Mouse (Mus musculus) heart, adult 8-10 months (tissue): ENCODE measurements around the gene Ern1. TPM values are rescaled to one million over a fixed set of nuclear protein-coding genes. Genes with fewer than 3 reads are reported as not detected.

Source experiments
- DNase-seq: peaks from one replicate; pipeline ENCODE4 v3.0.0; 2022; ENCODE audit warnings: low spot score
- total RNA-seq, 4 experiments: library from RNA; stranded (reverse); gene quantifications; 2 replicates each; pipeline ENCODE4 v1.2.4; 2022

The Ern1 gene
- total RNA-seq, 4 experiments from 2014 or later: 10.2 to 14.0 (median 12.8) TPM

DNA sequence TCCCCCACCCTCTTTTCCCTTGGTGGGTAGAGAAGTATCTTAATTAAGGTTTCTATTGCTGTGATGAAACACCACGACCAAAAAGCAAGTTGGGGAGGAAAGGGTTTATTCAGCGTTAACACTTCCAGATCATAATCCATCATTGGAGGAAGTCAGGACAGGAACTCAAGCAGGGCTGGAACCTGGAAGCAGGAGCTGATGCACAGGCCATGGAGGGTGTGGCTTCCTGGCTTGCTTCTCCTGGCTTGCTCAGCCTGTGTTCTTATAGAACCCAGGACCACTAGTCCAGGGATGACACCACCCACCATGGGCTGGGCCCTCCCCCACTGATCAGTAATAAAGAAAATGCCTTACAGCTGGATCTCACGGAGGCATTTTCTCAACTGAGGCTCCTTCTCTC lies 96.9 kb downstream of the Ern1 start:
- DNase-seq: no peak

DNA sequence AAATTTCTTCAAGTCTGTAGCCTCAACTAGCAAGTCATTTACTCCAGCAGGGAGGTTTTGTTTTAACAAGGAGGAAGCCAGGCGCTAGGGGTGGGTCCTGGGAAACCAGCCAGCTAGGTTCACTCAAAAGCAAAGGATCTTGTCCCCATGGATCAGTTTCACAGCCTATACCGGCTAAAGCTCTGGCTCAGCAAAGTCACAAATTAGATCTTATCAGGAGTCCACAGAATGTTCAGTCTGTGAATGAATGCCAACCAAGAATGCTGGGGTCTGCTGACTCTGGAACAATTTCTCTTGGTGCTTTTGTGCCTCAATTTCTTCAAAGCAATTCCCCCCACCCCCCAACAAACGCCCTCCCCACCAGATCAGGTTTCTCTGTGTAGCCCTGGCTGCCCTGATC lies 98.0 kb downstream of the Ern1 start:
- DNase-seq: peak; percentile 28

DNA sequence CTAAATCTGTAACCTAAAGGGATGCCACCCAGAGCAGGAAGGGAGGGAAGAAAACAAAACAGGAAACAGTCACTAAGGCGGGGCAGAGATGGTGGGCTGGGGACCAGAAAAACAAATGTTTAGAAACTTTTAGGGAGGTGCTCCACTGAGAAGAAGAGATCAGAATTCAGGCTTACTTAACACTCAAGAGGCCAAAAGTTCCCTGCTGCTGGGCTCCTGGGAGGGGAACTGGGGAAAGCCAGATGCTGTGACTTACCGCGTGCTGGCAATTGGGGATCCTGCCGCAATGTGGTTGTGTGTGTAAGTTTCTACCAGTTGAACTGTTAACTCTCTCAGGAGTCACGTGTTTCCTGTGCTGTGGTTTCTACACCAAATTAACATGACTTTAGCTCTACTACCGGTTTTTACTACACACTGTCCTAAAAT lies 99.8 kb downstream of the Ern1 start, which contains the start of gene Icam2:
TSS of gene Icam2 (minus strand) at position 285 of the 426 bp plus-strand sequence.
- DNase-seq: peak; percentile 25

DNA sequence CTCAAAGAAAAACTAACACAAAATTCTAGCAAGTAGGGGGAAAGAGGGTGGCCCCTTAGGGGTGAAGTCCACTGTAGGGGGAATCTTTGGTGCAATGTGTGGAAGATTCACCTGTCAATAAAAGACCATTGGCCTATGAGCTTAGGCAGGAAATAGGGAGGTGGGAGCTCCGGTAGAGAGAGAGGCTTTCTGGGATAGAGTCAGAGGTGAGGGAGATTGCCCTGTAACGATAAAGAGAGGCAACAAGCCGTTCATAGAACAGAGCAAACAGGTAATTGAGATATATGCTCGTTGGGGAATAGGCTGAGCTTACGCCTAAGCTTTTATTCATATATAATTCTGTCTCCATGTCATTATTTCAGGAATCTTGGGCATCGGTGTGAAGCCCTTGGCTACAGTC lies 100.6 kb downstream of the Ern1 start:
- no peak for DNase-seq

DNA sequence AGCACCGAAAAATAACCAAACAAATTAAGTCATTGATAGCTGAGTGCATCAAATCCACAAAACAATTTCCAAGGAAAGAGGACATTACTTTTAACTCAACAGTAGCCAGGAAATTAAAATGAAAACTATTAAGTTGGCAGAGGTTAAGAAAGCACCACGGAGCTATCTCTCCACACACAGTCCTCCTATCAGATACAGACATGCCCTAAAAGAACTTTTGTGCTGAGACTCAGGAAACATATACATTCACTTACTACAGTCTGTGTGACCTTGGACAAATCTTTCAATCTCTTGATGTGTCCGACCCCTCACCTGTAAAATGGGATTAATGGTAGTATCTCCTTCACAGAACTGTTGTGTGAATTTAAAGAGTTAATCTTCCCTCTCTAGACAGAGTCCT lies 101.2 kb downstream of the Ern1 start:
- DNase-seq: no peak

DNA sequence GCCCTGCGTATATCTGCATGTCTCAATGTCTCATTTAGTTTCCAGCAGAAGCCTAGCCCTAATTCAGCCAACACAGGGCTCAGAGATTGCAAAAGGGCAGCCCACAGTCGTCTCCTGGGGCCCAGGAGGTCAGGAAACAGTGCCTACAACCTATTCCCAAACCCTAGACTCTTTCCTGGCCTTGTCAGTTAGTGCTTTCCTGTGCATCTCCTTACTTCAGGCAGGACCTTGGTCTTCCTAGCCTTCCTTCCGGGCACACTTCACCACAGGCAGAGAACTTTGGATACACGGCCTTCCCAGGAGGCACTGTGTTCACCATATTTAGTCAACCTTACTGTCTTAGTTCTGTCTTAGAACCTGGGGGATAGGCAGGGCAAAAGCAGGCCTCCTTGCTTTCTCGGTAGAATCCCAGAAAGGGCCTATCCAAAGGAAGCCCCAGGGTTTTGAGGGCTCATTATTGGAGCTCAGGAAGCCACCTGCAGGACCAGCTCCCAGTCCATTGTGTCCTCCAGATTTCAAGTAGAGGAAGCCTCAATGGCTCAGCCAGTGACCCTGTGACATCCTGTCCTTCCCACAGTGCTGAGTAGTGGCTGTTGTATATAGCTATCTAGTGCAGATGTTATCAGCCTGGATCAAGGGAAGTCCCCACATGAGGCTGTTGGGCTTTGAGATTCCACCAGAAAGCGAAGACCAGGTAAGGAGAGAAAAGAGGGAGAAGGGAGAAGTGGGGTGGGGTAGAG lies 104.4 kb downstream of the Ern1 start:
- peak; percentile 30 for DNase-seq

DNA sequence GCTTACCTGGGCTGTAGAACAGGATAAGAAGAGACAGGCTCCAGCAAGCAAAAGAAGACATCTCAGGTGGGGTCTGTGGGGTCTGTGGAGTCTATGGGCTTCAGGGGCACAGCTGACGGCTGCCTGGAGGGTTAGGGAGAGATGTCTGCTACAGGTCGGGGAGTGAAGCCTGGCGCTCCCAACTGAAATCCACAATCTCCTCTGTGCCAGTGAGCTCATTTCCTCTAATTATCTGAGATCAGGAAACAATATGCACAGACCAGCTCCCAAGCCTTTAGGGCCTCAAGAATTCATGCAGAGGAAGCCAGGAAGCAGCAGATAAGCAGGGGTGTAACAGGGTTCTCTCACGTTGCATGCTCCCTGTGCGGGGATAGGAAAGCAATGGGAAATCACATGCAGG lies 105.2 kb downstream of the Ern1 start:
- peak; percentile 80 for DNase-seq

DNA sequence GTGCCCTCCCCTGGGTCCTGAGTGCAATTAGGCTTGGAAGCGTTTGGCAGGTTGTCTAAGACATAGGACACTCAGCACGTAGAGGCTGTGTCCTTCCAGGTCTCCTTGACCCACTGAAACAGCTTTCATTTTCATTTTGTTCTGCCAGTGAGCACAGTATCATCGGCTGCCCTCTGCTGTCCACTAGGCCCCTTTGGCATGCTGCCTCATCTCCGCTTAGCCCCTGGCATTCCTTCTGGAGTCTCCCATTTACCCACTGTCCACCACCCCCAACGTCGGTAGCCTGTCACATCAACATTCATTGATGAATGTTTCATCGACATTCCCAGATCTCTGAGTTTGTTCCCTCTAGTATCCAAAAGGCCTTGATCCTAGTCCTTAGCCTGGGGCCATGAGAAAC lies 105.8 kb downstream of the Ern1 start:
- peak; percentile 62 for DNase-seq

DNA sequence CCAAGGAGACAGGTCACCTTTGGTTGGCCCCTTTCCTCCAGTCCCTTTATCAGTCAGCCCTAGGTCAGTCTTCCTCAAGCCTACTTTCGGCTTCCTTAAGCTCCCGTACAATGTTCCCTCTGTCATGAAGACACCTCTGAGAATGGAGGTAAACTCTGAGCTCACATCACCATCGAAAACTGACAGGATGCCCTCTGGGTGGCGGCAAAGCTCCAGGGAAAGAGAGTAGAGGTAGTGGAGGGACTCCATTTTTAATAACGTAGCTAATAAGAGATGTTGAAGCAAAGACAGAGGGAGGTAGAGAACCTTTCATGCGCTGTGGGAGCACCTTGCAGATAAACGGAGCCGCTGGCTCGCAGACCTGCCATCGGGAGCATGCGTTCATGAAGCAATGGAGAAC lies 106.6 kb downstream of the Ern1 start:
- DNase-seq: no peak

DNA sequence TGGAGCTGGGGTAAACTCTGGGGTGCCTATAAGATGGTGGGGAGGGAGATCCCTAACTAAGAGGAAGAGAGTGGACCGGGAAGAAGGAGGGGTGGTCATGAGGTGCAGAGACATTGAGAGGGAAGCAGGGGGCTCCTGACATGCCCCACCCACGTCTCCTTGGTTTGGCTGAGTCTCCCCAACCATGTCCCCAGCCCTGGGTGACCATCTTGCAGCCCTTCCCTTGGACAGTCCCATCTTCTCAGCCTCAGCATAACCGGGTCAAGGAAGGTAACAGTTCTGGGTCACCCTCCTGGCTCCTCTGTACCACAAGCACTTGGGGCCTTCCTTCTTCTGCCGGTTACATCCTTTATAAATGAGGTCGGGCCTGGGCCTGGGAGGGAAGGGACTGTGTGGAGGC lies 112.7 kb downstream of the Ern1 start:
- DNase-seq: no peak

DNA sequence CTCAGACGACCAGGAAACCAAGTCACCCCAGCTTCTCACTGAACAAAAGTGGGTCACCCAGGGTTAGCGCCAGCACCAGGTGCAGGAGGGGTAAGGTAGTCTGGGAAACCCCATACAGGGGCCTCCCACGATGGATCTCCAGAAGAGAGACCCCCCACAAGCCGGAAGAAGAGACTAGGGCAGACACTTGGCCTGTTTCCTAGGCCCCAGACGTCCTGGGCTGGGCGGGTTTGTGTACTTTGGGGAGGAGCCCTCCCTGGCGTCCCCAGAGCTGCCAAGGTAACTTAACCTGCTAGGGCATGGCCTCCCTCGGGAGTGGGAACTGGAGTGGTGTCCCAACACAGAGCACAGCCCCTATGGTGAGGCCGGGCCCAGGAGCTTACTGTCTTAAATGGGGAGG lies 113.1 kb downstream of the Ern1 start:
- DNase-seq: no peak

DNA sequence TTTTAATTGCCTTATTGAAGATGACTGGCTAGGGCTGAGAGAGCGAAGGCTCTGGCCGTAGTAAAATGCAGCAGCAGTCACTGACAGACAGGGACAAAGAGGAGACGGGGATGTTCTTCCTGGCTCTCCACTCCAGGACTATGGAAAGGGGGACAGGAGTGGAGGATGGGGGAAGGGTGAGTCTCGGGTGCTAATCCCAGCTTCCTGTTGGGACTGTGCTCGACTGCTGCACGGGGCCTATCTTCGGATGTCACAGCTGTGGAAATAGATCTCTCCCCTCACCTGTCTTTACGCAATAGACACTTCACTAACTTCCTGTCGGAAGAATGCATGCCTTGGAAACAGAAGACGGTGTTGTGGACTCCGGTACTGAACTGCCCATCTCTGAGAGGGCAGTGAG lies 113.7 kb downstream of the Ern1 start:
- DNase-seq: no peak

DNA sequence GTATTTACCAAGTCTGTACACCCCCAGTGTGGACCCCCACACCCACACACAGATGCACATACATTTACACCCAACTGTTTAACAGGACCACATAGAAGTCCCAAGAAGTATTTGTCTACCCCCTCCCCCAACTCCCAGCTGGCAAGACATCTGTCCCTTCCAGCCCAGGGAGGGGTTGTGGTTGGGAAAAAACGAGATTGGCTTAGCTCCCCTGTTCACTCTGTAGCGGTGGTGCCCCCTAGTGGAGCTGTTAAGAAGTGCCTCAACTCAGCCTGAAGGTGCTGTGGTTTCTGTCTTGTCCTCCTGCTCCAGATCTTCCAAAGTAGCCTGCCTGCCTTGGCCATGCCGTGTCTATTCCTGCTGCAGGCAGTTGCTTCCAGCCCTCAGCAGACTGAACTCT lies 121.3 kb downstream of the Ern1 start:
- peak; percentile 73 for DNase-seq

DNA sequence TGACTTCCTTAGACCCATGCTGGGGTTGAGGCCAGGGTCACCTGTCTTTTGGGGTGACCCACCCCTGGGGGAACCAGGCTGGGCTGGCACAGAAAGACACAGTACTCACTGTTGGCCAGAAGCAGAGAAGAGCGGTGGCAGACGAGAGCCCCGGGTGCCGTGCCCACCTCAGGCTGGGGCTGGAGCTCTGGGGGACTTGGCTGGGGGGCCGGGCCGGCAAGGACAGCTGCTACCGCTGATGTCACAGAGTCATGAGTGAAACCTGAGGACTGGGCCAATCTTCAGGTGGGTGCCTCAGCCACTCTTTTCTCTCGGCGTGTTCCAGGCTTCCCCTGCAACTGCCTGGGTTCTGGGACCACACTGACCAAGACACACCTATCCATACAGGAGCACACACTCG lies 122.3 kb downstream of the Ern1 start, which contains the start of gene Prr29:
TSS of gene Prr29 (plus strand) at position 107 of the 400 bp plus-strand sequence.
- no peak for DNase-seq

DNA sequence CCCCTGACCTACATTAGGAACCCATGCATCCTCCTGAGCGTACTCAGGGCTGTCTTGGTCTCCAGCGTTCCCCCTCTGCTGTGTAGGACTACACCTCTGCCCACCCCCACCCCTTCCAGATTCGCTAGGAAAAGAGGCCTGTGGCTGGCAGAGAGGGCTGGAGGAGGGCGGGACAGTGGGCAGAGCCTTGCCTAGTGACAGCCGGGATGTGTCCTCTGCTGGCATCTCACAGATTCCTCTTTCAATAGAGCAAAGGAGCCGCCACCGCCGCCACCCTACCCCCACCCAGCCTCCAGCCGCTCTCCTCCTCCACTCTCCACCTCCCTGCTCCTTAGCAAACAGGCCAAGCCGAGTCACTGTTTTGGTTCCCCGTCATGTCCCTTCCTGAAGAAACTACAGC lies 122.9 kb downstream of the Ern1 start:
- DNase-seq: no peak

DNA sequence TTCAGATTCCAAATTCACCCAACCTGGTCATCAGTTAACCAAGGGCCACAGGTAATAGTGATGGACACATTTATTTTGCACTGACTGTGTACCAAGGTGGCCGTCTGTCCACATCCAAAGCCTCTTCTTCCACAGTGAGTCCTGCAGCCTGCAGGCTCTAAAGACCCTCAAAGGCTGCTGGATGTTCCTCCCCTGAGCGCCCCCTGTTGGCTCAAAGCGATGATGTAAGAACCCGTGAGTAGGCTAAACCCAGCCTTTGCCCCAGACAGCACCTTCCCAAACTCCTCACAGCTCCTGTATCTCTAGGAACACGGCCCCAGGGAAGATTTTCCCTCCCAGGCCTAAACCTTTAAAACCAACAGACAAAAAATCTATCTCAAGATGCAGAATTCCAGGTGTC lies 128.3 kb downstream of the Ern1 start:
- no peak for DNase-seq

DNA sequence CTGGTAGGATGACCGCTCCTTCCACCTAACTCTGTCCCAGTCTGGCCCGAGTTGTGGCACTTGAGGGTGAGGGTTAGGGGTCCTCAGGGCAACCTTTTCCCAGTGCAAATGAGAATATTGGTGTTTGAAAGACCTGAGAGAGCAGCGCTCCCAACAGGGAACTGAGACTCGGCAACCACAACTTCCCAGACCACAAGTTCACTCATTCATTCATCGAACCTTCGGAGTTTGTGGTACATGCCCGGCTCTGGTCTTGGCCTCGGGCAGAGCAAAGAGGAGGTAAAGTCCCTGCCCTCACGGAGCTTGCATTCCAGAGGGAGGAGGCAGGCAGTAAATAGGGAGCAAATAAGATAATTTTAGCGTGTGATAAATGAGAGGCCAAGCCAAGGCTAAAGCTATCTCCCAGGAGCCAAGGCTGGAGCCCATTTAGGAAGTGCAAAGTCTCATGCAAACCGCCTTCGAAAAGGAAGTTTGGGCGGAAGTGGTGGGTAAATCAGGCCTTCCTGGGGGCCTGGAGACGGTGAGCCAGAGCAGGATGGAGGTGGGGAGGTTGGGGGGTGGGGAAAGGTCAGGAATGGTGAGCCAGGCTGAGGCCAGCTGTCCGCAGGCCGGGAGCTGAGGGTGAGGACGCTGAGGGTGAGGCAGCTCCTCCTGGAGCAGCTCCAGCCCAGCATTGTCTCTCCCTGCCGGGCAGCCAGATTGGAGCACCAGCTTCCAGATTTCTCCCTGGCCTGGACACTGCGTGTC lies 132.1 kb downstream of the Ern1 start:
- no peak for DNase-seq

DNA sequence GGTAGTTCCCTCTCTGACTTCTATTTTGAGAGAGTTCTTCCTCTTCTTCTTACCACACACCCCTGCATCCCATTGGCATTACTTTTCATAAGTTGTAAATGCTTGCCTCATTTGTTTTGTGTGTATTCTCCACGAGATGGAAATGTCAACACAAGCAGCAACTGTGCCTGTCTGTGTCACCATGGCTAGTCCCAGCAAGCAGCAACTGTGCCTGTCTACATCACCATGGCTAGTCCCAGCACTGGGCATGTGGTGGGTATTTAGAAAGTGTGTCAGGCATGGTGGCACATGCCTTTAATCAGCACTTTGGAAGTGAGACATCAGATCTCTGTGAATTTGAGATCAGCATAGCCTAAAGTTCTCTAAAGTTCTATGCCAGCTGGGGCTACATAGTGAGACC lies 133.5 kb downstream of the Ern1 start:
- no peak for DNase-seq

DNA sequence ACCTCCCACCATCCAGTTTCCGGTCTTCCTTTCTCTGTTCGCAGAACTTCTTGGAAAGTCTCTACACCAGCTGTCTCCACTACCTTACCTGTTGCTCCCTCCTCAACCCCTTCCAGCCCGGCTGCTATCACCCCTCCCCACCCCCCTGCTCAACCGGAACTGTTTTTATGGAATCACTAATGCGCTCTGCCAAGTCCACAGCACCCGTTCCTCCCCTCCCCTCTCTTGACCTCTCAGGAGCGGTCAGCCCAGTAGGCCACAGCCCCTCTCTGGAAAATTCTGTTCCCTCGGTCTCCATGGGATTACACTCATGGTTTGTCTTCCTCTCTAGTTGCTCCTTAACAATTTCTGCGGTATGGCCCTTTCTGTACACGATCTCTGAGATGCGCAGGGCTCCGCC lies 134.5 kb downstream of the Ern1 start, which contains the start of gene Scn4a:
TSS of gene Scn4a (minus strand) at position 101 of the 400 bp plus-strand sequence.
- DNase-seq: no peak

DNA sequence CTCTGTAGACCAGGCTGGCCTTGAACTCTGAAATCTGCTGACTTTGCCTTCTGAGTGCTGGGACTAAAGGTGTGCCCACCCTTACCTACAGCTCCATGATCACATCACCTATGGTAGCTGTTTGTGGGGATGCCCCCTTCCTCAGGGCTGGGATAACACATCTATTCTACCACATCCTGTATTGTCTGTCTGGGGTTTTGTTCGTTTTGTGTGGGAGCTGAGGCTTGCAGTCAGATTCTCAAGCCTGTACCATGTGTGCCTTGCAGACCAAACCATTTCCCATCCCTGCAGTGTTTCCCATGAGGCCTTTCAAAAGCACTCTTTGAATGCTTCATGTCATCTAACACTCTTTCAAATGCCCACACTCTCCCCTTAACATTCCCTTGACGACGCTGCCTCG lies 135.7 kb downstream of the Ern1 start:
- no peak for DNase-seq

DNA sequence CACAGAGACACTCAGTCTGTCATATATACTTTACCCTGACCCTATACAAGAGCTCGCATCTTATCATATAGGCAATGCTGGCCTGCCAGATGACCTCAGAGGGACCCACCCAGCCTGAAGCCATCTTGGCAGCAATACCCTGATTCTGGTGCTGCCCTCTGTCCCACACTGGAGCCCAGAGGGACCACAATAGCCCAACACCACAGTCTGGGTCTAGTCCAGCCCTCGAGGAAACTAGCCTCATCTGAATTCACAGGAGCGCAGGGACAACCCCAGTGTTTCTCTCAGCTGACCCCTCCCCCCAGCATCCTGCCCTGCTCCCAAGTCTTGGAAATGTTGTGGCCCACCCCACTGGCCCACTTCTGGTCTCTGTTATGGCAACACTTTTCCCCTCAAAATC lies 136.4 kb downstream of the Ern1 start:
- DNase-seq: no peak

DNA sequence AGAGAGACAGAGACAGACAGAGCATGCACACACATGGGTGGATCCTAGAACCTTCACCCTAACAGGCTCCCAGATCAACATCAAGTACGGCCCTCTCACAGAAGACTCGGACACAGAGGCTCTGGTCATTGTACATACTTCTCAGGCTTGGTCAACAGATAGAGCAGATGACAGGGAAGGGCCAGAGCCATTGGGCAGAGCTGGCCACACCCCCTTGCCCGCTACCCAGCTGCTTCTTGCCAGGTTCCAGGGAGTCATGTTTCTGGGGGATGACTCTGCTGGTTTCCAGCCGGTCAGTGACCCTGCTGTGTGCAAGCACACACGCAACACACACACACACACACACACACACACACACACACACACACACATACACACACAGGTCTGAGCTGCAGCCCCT lies 136.8 kb downstream of the Ern1 start:
- DNase-seq: no peak

DNA sequence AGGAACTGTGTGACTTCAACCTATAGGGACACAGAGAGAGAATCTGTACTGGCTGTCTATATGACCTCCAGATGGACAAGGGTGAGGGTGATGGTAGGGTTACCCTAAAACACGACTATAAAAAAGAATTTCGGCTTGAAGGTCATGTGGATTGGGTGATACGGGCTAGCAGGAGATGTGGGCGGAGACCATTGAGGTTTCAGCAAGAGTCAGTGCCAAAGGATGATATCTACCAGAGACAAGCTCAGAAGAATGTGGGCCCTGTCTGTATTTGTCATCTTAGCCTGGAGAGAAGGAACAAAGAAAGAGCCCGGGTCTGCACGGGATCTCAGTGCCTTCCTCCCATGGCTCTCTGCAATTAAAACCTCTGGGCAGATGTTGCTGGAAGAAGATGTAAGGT lies 137.9 kb downstream of the Ern1 start:
- no peak for DNase-seq
